Mouse (Mus musculus): ENCODE measurements around the gene Wipf3.

Wipf3 gene

DNA sequence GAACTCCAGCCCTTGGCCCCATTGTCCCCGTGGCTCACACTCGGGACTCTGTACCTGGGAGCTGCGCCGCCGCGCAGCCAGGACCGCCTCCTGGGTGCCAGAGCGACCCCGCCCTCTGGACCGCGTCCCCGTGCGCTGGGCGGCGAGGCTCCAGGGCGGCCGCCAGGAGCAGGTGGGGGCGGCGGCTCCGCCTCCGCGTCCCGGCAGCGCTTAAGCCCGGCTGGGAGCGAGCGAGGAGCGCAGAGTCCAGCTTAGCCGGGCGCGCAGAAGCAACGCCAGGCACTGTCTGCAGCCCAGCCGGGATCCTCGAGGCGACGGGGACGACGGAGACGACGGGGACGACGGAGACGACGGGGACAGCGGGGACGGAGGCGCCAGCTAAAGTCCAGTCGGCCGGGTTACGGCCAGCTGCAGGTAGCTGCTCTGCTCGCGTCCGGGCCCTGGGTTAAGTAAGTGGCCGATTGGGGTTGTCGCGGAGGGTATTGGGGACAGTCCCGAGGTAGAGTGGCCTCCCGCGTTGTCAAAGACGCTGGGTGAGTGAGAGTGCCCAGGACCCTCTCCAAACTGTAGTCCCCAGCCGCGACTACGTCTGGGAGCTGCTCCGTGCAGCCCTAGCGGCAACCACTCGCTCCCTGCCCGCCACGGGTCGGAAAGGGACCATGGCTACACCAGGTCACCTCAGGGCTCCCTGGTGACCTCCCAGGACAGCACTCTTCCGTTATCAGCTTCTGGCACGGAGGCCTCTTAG is at the start of gene Wipf3:
TSS of gene Wipf3 (plus strand) at position 157 of the 748 bp plus-strand sequence.
- no peak for DNase-seq (ENCODE audit: low spot score)

DNA sequence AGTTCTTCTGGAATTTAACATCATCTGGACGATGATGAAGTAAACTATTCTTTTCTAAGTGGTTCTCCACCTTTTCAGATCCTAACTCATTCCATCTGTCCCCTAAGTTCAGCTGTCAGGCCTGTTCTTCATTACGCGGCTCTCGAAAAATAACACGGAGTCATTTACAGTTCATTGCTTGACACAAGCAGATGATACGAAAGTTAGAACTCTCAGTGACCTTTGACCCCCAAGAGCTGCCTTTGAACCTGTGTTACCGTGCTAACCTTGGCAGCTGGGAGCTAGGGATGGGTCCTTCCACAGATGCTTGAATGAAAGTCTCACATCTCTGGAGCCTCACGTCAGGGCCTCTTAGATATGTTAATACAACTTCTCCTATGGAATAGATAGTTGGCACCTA is 46.8 kb upstream of the Wipf3 start:
- DNase-seq (ENCODE audit: low spot score): no peak

DNA sequence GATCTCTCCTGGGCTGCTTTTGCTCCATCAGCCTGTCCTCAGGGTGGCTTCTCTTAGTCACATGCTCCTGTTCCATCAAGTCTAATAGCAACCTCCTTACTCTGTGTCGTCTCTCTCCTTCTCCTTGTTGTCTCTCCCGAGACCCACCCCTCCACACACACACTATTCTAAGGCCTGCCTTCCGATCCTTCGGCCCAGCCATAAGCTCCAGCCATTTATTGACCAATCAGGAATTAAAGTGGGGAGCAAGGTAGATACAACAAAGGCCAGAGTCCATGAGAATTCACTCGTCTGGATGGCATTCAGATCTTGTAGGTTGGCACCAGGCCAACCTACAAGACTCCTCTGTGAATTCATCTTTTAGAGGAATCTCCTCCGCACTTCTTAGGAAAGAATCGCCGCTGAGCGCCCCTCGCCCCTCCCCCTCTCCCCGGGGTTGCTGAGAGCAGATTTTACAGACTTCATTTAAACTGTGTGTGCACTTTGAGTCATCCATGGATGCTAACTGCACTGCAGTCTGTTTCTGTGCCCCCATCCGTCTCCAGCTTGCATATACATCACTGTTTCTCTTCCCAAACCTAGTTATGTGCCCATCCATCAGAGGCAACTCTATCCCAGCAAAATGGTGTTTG is 45.4 kb upstream of the Wipf3 start:
- DNase-seq (ENCODE audit: low spot score): no peak

- no peak for DNase-seq (ENCODE audit: low spot score)
Measured at GRCm38 (mm10) chr6:54384777-54385176, 44.6 kb upstream of the Wipf3 start.

GRCm38 (mm10) chr6:54386429-54386828 is 43.0 kb upstream of the Wipf3 start:
- no peak for DNase-seq (ENCODE audit: low spot score)

DNA sequence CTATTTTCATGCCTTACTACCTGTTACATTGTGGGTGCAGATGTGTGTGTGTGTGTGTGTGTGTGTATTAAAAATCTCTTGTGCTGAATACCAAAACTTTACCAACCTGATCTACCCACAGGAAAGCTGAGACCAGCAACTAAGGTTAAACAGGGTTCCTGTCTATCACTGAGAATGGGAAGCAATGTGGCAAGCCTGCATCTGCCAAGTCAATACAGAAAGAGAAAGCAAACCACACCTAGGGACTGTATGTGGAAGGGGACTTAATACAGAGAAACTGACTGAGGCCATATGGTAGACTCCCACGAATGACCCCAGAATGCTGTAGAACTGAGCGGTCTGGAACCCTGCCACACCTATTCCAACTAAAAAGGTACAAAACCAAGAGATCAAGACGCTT is 42.4 kb upstream of the Wipf3 start:
- DNase-seq (ENCODE audit: low spot score): no peak

GRCm38 (mm10) chr6:54387751-54388150 is 41.7 kb upstream of the Wipf3 start:
- no peak for DNase-seq (ENCODE audit: low spot score)

- DNase-seq (ENCODE audit: low spot score): no peak
Measured at GRCm38 (mm10) chr6:54388690-54389275, 40.6 kb upstream of the Wipf3 start.

DNA sequence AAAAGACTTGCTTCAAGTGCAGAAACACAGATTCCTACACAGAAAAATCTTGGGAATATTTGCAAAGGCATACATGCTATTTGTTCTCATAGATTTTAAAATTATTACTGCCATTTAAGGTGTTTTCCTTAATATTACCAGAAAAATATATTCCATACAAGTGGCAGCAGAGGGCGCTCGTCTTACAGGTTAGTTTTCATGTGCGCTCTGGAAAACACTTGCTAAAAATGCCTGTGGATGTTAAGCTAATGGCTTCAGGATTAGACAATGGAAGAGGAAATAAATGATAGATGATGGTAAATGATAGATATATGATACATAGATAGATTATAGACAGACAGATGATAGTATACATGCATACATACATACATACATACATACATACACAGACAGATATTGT is 37.6 kb upstream of the Wipf3 start:
- DNase-seq (ENCODE audit: low spot score): no peak

- no peak for DNase-seq (ENCODE audit: low spot score)
Measured at GRCm38 (mm10) chr6:54393886-54394285, 35.5 kb upstream of the Wipf3 start.

- no peak for DNase-seq (ENCODE audit: low spot score)
Measured at GRCm38 (mm10) chr6:54399194-54399923, 30.0 kb upstream of the Wipf3 start.

DNA sequence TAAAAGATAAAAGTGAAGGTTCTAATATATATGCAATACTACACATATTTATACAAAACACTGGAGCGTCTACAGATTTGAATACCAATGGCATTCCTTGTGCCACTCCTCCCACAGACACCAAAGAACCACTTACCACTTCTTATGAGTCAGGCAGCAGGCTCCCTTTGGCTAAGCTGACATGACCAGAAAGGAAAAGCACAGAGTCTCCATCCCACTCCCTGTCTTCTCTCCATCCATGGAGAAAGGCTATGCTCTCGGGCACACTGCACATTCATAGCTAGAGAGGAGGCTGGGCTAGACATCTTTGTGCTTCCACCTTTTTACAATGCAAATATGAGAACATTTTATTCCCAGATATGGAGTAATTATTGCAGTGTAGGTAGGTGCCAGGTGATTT is 27.9 kb upstream of the Wipf3 start:
- DNase-seq (ENCODE audit: low spot score): no peak

- DNase-seq (ENCODE audit: low spot score): no peak
Measured at GRCm38 (mm10) chr6:54404916-54405315, 24.5 kb upstream of the Wipf3 start.

DNA sequence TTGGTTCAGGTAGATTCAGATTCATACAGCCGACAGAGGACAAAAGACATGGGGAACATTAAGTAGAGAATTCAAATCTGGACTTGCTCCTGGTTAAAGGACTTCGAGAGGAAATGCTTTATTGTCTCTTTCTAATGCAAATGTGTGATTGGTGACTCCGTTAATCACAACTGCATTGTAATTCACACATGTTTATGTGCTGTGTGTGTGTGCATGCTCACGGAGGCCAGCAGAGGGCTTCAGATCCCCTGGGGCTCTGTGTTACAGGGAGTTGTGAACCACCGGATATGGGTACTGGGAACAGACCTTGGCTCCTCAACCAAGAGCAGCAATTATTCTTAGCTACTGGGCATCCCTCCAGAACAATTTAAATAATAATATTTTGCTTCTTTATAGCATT is 23.3 kb upstream of the Wipf3 start:
- DNase-seq (ENCODE audit: low spot score): no peak

DNA sequence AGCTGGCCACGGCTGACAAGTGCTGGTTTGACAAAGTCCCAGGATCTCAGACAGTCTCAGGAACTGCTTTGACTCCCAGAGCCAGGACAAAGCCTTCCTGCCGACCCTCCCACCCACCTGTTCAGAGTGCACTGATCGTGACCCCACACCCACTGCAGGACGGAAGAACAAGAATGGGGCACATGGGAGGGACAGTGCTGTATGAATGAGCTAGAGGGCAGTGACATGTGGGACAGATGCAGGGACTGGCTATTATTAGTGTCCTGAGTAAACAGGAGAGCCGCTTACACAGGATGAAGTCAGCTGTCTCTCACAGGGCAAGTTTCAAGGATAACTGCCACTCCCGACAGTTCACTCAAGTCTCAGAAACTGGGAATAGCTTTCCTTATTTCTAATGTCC is 20.1 kb upstream of the Wipf3 start:
- DNase-seq (ENCODE audit: low spot score): no peak

DNA sequence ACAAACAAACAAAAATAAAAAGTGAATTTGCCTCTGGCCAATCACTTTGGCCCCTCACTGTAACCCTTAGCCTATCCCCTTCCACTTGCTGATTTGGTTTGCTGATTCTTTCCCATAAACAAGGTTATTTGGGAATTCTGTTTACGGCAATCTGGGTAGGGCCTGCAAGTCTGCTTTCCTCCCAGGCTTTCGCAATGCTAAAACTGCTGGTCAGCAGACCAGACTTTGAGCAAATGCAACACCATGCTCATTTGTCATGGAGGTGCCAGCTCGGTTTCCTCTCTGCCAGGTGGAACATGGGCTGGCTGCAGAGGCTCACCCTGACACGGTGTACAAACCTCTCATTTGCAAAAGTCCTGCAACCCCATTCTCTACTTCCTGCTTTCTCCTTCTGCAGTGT is 19.0 kb upstream of the Wipf3 start:
- DNase-seq (ENCODE audit: low spot score): no peak

DNA sequence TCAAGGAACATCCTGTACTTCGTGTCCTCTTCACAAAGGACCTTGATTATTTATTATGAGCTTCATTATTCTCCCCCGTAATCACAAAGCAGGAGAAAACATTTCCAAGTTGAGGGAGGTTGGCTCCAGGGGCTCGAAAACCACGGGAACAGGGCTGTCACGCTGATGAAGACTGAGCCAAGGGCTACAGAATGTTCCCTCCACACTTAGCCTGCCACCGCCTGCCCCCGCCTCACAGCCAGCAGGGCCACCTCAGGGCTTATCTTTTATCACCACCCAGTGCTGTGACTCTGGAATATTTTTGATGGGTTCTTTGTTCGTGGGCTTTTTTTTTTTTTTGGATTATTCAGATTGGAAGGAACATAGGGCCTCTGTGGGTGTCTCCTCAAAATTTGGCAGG is 17.8 kb upstream of the Wipf3 start:
- DNase-seq (ENCODE audit: low spot score): no peak

DNA sequence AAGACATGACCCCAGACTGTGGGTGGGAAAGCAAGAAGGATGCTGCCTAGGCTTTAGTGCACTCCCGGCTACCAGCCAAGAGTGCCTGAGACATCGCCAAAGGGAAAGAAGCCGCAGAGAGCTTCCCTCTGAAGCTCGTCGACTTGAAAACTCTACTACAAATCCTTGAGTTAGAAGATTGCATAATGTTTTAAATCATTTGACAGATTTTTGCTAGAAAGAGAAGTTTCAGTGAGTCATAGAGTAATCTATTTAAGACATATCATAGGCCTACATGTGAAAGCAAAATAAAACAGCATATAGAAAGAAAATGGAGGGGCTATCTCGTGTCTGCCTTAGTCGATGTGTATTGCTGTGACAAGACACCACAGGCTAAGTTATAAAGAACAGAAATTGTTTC is 16.5 kb upstream of the Wipf3 start:
- DNase-seq (ENCODE audit: low spot score): no peak

DNA sequence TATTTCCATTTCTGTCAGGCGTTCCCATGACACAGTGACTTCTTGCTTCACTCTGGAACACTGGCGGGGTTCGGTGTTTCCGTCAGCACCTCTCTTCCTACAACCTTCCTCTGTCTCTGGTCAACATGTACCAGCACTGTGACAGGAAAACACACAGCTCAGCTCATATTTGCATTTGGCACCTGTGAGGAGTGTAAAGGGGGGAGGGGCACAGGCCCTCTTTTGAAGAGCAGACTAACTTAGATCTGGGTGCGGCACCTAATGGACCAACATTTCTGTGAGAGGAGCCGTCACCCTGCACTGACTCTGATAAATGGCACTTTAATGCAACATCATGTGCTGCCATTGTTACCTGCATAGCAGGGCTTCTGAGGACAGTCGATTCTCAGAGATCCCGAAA is 4.2 kb upstream of the Wipf3 start:
- no peak for DNase-seq (ENCODE audit: low spot score)

DNA sequence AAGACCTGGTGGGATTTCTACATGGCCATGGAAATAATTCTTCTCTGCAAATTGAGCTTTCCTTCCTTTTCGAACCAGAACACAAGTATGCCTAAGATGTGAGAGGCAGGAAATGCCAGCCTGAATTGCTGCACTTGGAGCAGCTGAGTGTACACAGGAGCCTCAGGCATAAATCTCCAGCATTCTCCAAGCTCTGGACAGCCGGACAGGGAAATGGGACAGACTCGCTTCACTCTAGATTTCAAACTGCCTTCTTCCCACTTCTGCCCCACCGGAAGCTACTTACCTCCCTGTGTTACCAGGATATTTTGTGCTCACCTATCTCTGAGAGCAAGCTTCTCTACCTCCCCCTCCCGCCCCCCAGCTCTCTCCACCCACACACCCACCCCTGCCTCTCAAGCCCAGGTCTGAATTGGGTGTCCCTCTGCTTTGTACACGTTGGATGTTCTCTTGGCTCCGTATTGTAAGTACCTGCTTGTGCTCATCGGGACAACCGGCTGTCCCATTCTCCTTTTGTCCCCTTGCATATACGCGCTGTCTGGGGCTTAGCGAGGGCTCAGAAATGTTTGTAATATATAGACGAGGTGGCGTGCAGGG is 455 bp upstream of the Wipf3 start:
- no peak for DNase-seq (ENCODE audit: low spot score)

- DNase-seq (ENCODE audit: low spot score): no peak
Measured at GRCm38 (mm10) chr6:54430221-54430620, 818 bp downstream of the Wipf3 start.

DNA sequence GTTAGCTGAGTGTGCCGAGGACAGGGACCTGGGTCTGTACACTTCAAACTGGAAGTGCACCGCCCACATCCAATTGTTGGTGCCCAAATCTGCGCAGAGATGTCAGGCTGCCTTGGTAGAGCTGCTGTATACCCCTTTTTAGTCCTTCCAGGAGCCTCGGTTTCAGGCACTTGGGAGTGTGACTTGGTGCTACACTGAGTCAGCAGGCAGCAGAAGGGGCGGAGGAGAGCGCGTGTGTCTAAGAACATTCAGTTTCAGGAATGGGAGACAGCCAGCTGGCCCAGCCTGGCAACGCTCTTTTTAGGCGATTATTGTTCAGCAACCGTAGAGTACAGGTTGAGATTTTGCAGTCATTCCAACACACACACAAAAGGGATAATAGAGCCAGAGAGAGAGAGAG is 2.4 kb downstream of the Wipf3 start:
- DNase-seq (ENCODE audit: low spot score): no peak

GRCm38 (mm10) chr6:54432191-54432590 is 2.8 kb downstream of the Wipf3 start:
- DNase-seq (ENCODE audit: low spot score): no peak

Data from urinary bladder, postnatal 10 days (tissue).